Mouse (Mus musculus) E14TG2a.4 (cell line): ENCODE measurements at regions not wholly inside any gene's neighbourhood (a gene's known extent, or its start where the extent isn't known, plus 50 kb on each side); places are given as distances from the start of the nearest gene placed in this dataset.

Experiments used
- CTCF ChIP-seq: conservative IDR thresholded peaks from 2 replicates; pipeline ENCODE4 v1.5.1; 2014; ENCODE audit warnings: low read length
- NANOG ChIP-seq: IDR thresholded peaks from 2 replicates; pipeline ENCODE4 v1.6.1; 2014; ENCODE audit warnings: borderline replicate concordance, low read length, mixed read lengths

DNA sequence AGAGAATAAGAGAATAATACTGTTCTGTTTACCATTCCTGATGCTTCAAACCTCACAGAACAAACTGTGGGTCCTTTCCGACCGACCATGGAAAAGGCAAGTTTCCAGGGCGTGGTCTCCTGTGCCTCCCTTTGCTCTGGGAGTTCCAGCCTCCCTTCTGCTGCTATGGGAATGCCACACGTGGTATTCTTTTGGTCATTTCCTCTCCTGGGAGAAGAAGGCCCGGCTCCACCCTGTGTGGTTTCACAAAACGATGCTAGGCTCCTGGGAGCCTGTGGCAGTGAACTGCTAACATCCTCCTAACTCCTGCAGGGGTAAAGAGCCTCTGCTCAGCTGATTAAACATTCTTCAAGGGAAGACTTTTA lies 145.7 kb upstream of the Map3k1 start:
- TF ChIP-seq CTCF (no peak), NANOG (no peak)
